ENCODE assay signal across 10 mouse cellular contexts in genomic region chr7:80189147-80189933, GRCm38 (mm10). TPM values are rescaled to one million over a fixed set of nuclear protein-coding genes. Genes with fewer than 3 reads are reported as not detected.
DNase-seq lines count a peak whose midpoint lies in the region; ATAC-seq and TF ChIP-seq lines count a peak whose summit lies in the region.
"Had no signal": no experiment of that assay in that cellular context is flagged by ENCODE, and none has a peak within 500 bp of the region (broad histone marks: within the 10 kb centered on the region; RNA-seq: fewer than 3 reads in every experiment).

No protein-coding gene starts in this region.

- ATAC-seq in heart, embryonic 14.5 days (ENCODE audit: insufficient number of reproducible peaks, insufficient read depth, low FRiP score, low read depth) = no peak
- ATAC-seq in forebrain, embryonic 16.5 days = no peak
- ATAC-seq in midbrain, embryonic 16.5 days = no peak
- ATAC-seq in cerebellum, adult (ENCODE audit: insufficient number of reproducible peaks, low FRiP score, low TSS enrichment) = no peak

- 0 out of 2 replicates have a peak overlapping the region, but pooled peaks have one; percentile 17 for H3K9ac ChIP-seq in heart, embryonic 14.5 days (ENCODE audit: low read length)
- peak overlapping the region; percentile 65 for H3K9ac ChIP-seq in ES-E14 (ENCODE audit: insufficient read depth, low read depth, low read length, poor library complexity, severe bottlenecking)
- H3K9ac ChIP-seq in forebrain, embryonic 16.5 days (replicated peaks; ENCODE audit: low read depth, low read length) = 0 out of 2 replicates have a peak overlapping the region, but pooled peaks have one; percentile 23
- no peak overlapping the region; the same call in 1 of the 2 replicates for H3K9ac ChIP-seq in midbrain, embryonic 16.5 days (ENCODE audit: low read depth, low read length)
- H3K9ac ChIP-seq: heart, embryonic 12.5 days had no signal

- no peaks in the 10 kb centered on the region for H3K36me3 ChIP-seq in heart, embryonic 14.5 days (ENCODE audit: control insufficient read depth, insufficient read depth, low read length)
- no peaks in the 10 kb centered on the region for H3K36me3 ChIP-seq in ES-E14 (ENCODE audit: control insufficient read depth, insufficient read depth, low read length, poor library complexity, severe bottlenecking)
- H3K36me3 ChIP-seq in forebrain, embryonic 16.5 days (ENCODE audit: control insufficient read depth, insufficient read depth) = no peaks in the 10 kb centered on the region
- no peaks in the 10 kb centered on the region for H3K36me3 ChIP-seq in midbrain, embryonic 16.5 days (ENCODE audit: control insufficient read depth, insufficient read depth, low read length)
- H3K36me3 ChIP-seq: heart, embryonic 12.5 days had no signal

- no peak for DNase-seq in heart, adult 8-10 months (ENCODE audit: low spot score)
- DNase-seq in ES-E14 (ENCODE audit: low read depth, low spot score) = no peak
- no peak for DNase-seq in cerebellum, postnatal 36 days
- DNase-seq in left cerebral cortex, postnatal 36 days (ENCODE audit: low spot score in 2 of 2) = no peak
- DNase-seq: cerebellum, adult 2 months had no signal

- H3K4me3 ChIP-seq in heart, embryonic 14.5 days (ENCODE audit: control insufficient read depth in 1 of 2, insufficient read depth in 1 of 2, low read depth in 1 of 2, low read length in 2 of 2) = no peak overlapping the region
- H3K4me3 ChIP-seq in ES-E14 (ENCODE audit: insufficient read depth in 1 of 2, low read depth in 1 of 2, low read length in 2 of 2, poor library complexity in 1 of 2, severe bottlenecking in 1 of 2) = peak overlapping the region; percentile 27 to 39
- no peak overlapping the region for H3K4me3 ChIP-seq in forebrain, embryonic 16.5 days (replicated peaks; ENCODE audit: low read length)
- H3K4me3 ChIP-seq in midbrain, embryonic 16.5 days (ENCODE audit: low read depth, low read length) = no peak overlapping the region
- H3K4me3 ChIP-seq: heart, embryonic 12.5 days had no signal

- no peaks in the 10 kb centered on the region for H3K9me3 ChIP-seq in heart, embryonic 14.5 days (ENCODE audit: control insufficient read depth, low read length)
- H3K9me3 ChIP-seq in ES-E14 (ENCODE audit: control insufficient read depth, insufficient read depth, low read depth, low read length) = no peaks in the 10 kb centered on the region
- no peaks in the 10 kb centered on the region for H3K9me3 ChIP-seq in forebrain, embryonic 16.5 days (ENCODE audit: control insufficient read depth, low read length)
- no peaks in the 10 kb centered on the region for H3K9me3 ChIP-seq in midbrain, embryonic 16.5 days (replicated peaks; ENCODE audit: control insufficient read depth, low read length, poor library complexity, severe bottlenecking)
- H3K9me3 ChIP-seq: heart, embryonic 12.5 days had no signal

- H3K4me2 ChIP-seq in heart, embryonic 14.5 days (ENCODE audit: low read length) = no peak overlapping the region
- peak overlapping the region; percentile 11; the same call in 1 of the 2 replicates for H3K4me2 ChIP-seq in forebrain, embryonic 16.5 days (ENCODE audit: low read length)
- peak overlapping the region; percentile 15; the same call in 1 of the 2 replicates for H3K4me2 ChIP-seq in midbrain, embryonic 16.5 days (ENCODE audit: low read length)
- H3K4me2 ChIP-seq: heart, embryonic 12.5 days had no signal

- no peak overlapping the region for H3K27ac ChIP-seq in heart, embryonic 14.5 days (replicated peaks in 1 of 2; ENCODE audit: control insufficient read depth in 1 of 2, insufficient read depth in 1 of 2, low read depth in 2 of 2, low read length in 2 of 2)
- H3K27ac ChIP-seq in ES-E14 (ENCODE audit: insufficient read depth, low read depth, low read length, poor library complexity, severe bottlenecking) = peak overlapping the region; percentile 99
- 0 out of 2 replicates have a peak overlapping the region, but pooled peaks have one; percentile 4 for H3K27ac ChIP-seq in forebrain, embryonic 16.5 days (ENCODE audit: low read length)
- H3K27ac ChIP-seq in midbrain, embryonic 16.5 days (ENCODE audit: low read length) = no peak overlapping the region

- intact Hi-C loops in left cerebral cortex, postnatal 36 days (cut with DNase I) = no loop called here

- peaks cover 30 to 61% of the 10 kb centered on the region in 2 experiments for H3K4me1 ChIP-seq in heart, embryonic 14.5 days (ENCODE audit: control insufficient read depth in 2 of 2, insufficient read depth in 2 of 2, low read length in 2 of 2)
- H3K4me1 ChIP-seq in ES-E14 (ENCODE audit: control insufficient read depth in 2 of 2, insufficient read depth in 2 of 2, low read length in 2 of 2, poor library complexity in 1 of 2) = peaks cover 20 to 36% of the 10 kb centered on the region in 2 experiments
- peaks cover 64% of the 10 kb centered on the region for H3K4me1 ChIP-seq in forebrain, embryonic 16.5 days (replicated peaks; ENCODE audit: control insufficient read depth, insufficient read depth, low read length)
- H3K4me1 ChIP-seq in midbrain, embryonic 16.5 days (ENCODE audit: control insufficient read depth, insufficient read depth, low read length) = peaks cover 49% of the 10 kb centered on the region

- no peaks in the 10 kb centered on the region for H3K27me3 ChIP-seq in heart, embryonic 14.5 days (ENCODE audit: control insufficient read depth, insufficient read depth, low read length)
- no peaks in the 10 kb centered on the region for H3K27me3 ChIP-seq in forebrain, embryonic 16.5 days (replicated peaks; ENCODE audit: control insufficient read depth, insufficient read depth, low read length)
- no peaks in the 10 kb centered on the region for H3K27me3 ChIP-seq in midbrain, embryonic 16.5 days (ENCODE audit: control insufficient read depth, insufficient read depth, low read depth, low read length)
- H3K27me3 ChIP-seq: heart, embryonic 12.5 days had no signal

- 66% methylated on average over 11 of the region's 11 CpGs for WGBS in heart, embryonic 14.5 days
- WGBS in forebrain, embryonic 16.5 days = 27% methylated on average over 11 of the region's 11 CpGs
- WGBS in midbrain, embryonic 16.5 days = 43% methylated on average over 11 of the region's 11 CpGs

- in situ Hi-C loops in ES-E14 (cut with MboI; ENCODE audit: low sequenced_read_pairs in 2 of 2, unreplicated experiment in 2 of 2) = no loop called here

TF ChIP-seq in ES-E14, 5 proteins besides CTCF, POLR2A, EP300 and RAD21:
- TF ChIP-seq MAFK (IDR thresholded peaks at IDR 0.05; ENCODE audit: insufficient read depth, low read depth, low read length) (no peak), ZC3H11A (IDR thresholded peaks at IDR 0.05; ENCODE audit: borderline replicate concordance, low read depth, low read length) (no peak)

RNA-seq across cellular contexts. Expression of gene Sema4b, which starts 2.7 kb away (rescaled TPM):
- 11.8 and 12.4 TPM in 2 replicates for polyA plus RNA-seq in heart, embryonic 14.5 days (2014; fragmentation: Nextera tagmentation; extraction: Ambion mirVana)
- 10 to 100 TPM; 10.9 to 14.0 (median 11.7) TPM for total RNA-seq in heart, adult 8-10 months (2022)
- total RNA-seq in ES-E14 (2012; rRNA removed) = 50.1 and 106 TPM in 2 replicates
- 20.6 and 26.6 TPM in 2 replicates for polyA plus RNA-seq in forebrain, embryonic 16.5 days (2015; fragmentation: Nextera tagmentation; extraction: Ambion mirVana)
- polyA plus RNA-seq in midbrain, embryonic 16.5 days (2015; fragmentation: Nextera tagmentation; extraction: Ambion mirVana) = 25.2 and 25.3 TPM in 2 replicates
- total RNA-seq in left cerebral cortex, postnatal 36 days (2021) = 10 to 100 TPM; 16.9 to 19.1 TPM

RNA-seq across cellular contexts. Expression of gene Cib1, which starts 43.3 kb away (rescaled TPM):
- polyA plus RNA-seq in heart, embryonic 14.5 days (2014; fragmentation: Nextera tagmentation; extraction: Ambion mirVana) = 56.1 and 57.6 TPM in 2 replicates
- total RNA-seq in heart, adult 8-10 months (2022) = 10 to 100 TPM; 12.7 to 19.1 (median 16.5) TPM
- 52.6 and 59.7 TPM in 2 replicates for total RNA-seq in ES-E14 (2012; rRNA removed)
- polyA plus RNA-seq in forebrain, embryonic 16.5 days (2015; fragmentation: Nextera tagmentation; extraction: Ambion mirVana) = 26.5 and 26.7 TPM in 2 replicates
- 24.3 and 26.0 TPM in 2 replicates for polyA plus RNA-seq in midbrain, embryonic 16.5 days (2015; fragmentation: Nextera tagmentation; extraction: Ambion mirVana)
- 10 to 100 TPM; 21.7 to 21.8 TPM for total RNA-seq in left cerebral cortex, postnatal 36 days (2021)

RNA-seq across cellular contexts. Expression of gene Gdpgp1, which starts 43.3 kb away (rescaled TPM):
- polyA plus RNA-seq in heart, embryonic 14.5 days (2014; fragmentation: Nextera tagmentation; extraction: Ambion mirVana) = 3.3 and 3.6 TPM in 2 replicates
- total RNA-seq in heart, adult 8-10 months (2022) = 1 to 10 TPM; 1.7 to 2.1 (median 2.0) TPM
- total RNA-seq in ES-E14 (2012; rRNA removed) = 4.4 and 4.5 TPM in 2 replicates
- polyA plus RNA-seq in forebrain, embryonic 16.5 days (2015; fragmentation: Nextera tagmentation; extraction: Ambion mirVana) = 3.4 and 3.9 TPM in 2 replicates
- 3.7 and 4.6 TPM in 2 replicates for polyA plus RNA-seq in midbrain, embryonic 16.5 days (2015; fragmentation: Nextera tagmentation; extraction: Ambion mirVana)
- total RNA-seq in left cerebral cortex, postnatal 36 days (2021) = 1 to 10 TPM; 6.0 to 6.6 TPM

RNA-seq across cellular contexts. Expression of gene Ttll13, which starts 56.8 kb away (rescaled TPM):
- polyA plus RNA-seq in heart, embryonic 14.5 days (2014; fragmentation: Nextera tagmentation; extraction: Ambion mirVana) = 0.62 and 1.6 TPM in 2 replicates
- under 1 TPM; 0.19 to 0.72 (median 0.24) TPM for total RNA-seq in heart, adult 8-10 months (2022)
- 1.4 and 2.8 TPM in 2 replicates for total RNA-seq in ES-E14 (2012; rRNA removed)
- 1.0 and 1.2 TPM in 2 replicates for polyA plus RNA-seq in forebrain, embryonic 16.5 days (2015; fragmentation: Nextera tagmentation; extraction: Ambion mirVana)
- polyA plus RNA-seq in midbrain, embryonic 16.5 days (2015; fragmentation: Nextera tagmentation; extraction: Ambion mirVana) = 2.9 and 3.0 TPM in 2 replicates
- total RNA-seq in left cerebral cortex, postnatal 36 days (2021) = 1 to 10 TPM; 1.7 to 1.8 TPM

Comparison
In these comparisons a context has a peak if more than half of its experiments do, and no peak if none do; other contexts are left out.
1. H3K27ac ChIP-seq: peak in ES-E14 (single experiment) and forebrain, embryonic 16.5 days (single experiment); none in heart, embryonic 14.5 days (0 of 2) and midbrain, embryonic 16.5 days (single experiment).
2. H3K4me3 ChIP-seq: peak in ES-E14 (2 of 2); none in heart, embryonic 14.5 days (0 of 2), forebrain, embryonic 16.5 days (single experiment) and midbrain, embryonic 16.5 days (single experiment).